Mouse (Mus musculus): ENCODE measurements at regions not wholly inside any gene's neighbourhood (a gene's known extent, or its start where the extent isn't known, plus 50 kb on each side); places are given as distances from the start of the nearest gene placed in this dataset.

GRCm38 (mm10) chr12:109864826-109865225 lies 264.7 kb upstream of the Rtl1 start:
- TF ChIP-seq CTCF (IDR thresholded peaks at IDR 0.05; ENCODE audit: low read depth) (no peak), EP300 (IDR thresholded peaks at IDR 0.05; ENCODE audit: low read depth) (no peak)

All from liver, postnatal 0 days (tissue).